Mouse (Mus musculus): ENCODE measurements around the gene Ppp1r13l.
A peak's percentile ranks its signal among the peaks of the same experiment; 100 is the strongest.

DNA sequence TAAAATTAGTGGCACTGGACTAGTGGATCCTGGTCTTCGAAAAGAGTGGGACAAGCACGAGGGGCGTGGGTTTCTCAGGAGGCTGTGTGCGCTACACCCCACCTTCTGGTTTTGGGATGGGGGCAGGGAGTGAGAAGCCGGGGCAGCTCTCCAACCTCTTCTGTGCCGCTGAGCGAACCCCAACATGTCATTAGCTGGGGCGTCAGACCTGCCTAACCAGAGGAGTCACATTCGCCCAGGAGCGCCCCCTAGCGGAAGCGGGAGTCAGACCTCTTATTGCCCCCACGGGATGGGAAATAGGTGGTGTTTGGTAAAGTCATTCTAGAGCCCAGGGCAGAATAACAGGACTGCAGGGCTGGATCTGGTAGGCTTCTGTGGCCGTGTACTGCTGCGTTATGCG lies 2.2 kb downstream of the Ppp1r13l start:
- peak; percentile 89 for TF ChIP-seq CTCF (IDR thresholded peaks at IDR 0.05; ENCODE audit: borderline replicate concordance, control insufficient read depth, extremely low read depth, insufficient read depth, low read length, poor library complexity)
- 0 out of 2 replicates have a peak, but pooled peaks have one; percentile 32 for TF ChIP-seq POLR2A (IDR thresholded peaks at IDR 0.05; ENCODE audit: control insufficient read depth, extremely low read depth, insufficient read depth, low read length, poor library complexity)
